Mouse (Mus musculus) naive thymus-derived CD4-positive, alpha-beta T cell, adult 5 months (primary cell): Measurements from ENCODE around the gene Serpinb5. TPM values are rescaled to one million over a fixed set of nuclear protein-coding genes. Genes with fewer than 3 reads are reported as not detected.

Experiments
- polyA plus RNA-seq: library from polyadenylated mRNA; unstranded; fragments of 100-300 nt; shearing (Covaris generic); gene quantifications from one replicate; pipeline ENCODE4 v1.2.1, GENCODE M21; 2017

Serpinb5 gene
- not detected for polyA plus RNA-seq

GRCm38 (mm10) chr1:106860847-106861246, at the start of gene Serpinb5:
Gene Serpinb5 (plus strand): TSS chr1:106861173.

Other genes starting within 250 kb of the Serpinb5 start
- 172 TPM for gene Bcl2, start 146.9 kb upstream of the Serpinb5 start, polyA plus RNA-seq
- 32.3 TPM for gene Kdsr, start 101.4 kb upstream of the Serpinb5 start, polyA plus RNA-seq
- gene Vps4b, start 64.4 kb upstream of the Serpinb5 start, polyA plus RNA-seq, result 103 TPM
- gene Serpinb12, start 73.3 kb downstream of the Serpinb5 start, polyA plus RNA-seq, result not detected
- gene Serpinb13, start 119.8 kb downstream of the Serpinb5 start, polyA plus RNA-seq, result not detected
- gene Serpinb3a, start 191.1 kb downstream of the Serpinb5 start, polyA plus RNA-seq, result not detected
- not detected for gene Serpinb3d, start 222.3 kb downstream of the Serpinb5 start, polyA plus RNA-seq